Mouse (Mus musculus): Measurements from ENCODE around the gene Snx1. TPM values are rescaled to one million over a fixed set of nuclear protein-coding genes. Genes with fewer than 3 reads are reported as not detected.
A peak's percentile ranks its signal among the peaks of the same experiment; 100 is the strongest.

Gene Snx1
- polyA plus RNA-seq (2015; fragmentation: Nextera tagmentation; extraction: Ambion mirVana): 109 and 116 TPM in 2 replicates

GRCm38 (mm10) chr9:66126456-66127192 is at the start of gene Snx1, which contains the start of gene Ciao2a:
Gene Snx1 (minus strand): TSS chr9:66126587.
Gene Ciao2a (plus strand): TSS chr9:66126611.
- DNase-seq (ENCODE audit: low spot score): peak; percentile 97

- DNase-seq (ENCODE audit: low spot score): no peak
Observed at GRCm38 (mm10) chr9:66174985-66175384, 48.6 kb upstream of the Snx1 start.

DNA sequence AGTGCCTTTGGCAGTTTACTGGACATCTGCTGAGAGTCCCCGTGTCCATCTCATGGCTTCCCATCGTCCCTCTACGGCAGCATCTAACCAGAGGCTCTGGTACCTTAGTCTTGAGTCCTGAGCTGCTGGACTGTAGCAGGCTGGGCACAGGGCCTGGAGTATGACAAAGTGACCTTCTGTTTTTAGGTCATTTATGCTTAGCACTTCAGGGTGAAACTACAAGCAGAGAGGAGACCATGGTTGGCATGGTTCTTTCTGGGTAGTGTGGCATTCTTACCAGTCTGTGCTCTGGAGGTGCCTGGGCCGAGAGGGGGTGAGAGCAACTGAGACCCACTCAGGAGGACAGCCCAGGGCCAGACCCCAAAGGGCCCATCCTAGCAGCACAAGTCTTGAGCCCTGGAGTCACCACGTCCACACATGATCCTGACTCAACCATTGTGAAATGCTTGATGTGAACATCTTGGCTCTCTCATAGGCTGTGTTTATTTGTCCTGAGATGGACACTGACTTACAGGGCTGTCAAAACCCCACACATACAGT is 47.0 kb upstream of the Snx1 start:
- DNase-seq (ENCODE audit: low spot score): no peak

DNA sequence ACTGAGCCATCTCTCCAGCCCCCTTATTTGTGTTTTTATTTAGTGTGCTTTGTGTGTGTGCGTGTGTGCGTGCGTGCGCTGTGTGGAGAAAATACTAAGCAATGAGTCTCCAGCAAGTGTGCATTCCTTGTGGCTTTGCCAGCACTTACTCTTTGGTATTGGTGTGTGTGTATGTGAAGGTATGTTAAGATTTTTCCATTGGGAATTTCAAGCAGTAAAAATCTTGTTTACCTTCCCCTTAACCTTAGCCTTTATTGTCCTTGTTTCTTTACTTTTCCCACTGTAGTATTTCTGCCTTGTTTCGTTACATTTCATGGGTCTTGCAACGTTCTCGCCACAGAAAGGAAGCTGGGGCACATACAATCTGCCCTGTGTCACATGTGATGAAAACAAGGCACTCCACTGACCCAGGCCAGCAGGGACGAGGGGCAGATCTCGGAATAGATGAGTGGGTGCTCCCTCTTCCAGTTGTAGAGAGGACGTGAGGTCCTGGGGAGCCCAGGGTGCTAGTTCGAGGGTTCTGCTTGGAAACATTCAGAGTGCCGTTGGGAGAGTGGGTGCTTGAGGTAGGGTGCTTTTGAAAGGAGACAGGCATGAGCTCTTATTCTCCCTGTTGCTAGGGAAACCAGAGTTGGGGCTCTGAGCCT is 45.0 kb upstream of the Snx1 start:
- no peak for DNase-seq (ENCODE audit: low spot score)

- DNase-seq (ENCODE audit: low spot score): no peak
Observed at GRCm38 (mm10) chr9:66170506-66170905, 44.1 kb upstream of the Snx1 start.

GRCm38 (mm10) chr9:66168233-66168632 is 41.8 kb upstream of the Snx1 start:
- no peak for DNase-seq (ENCODE audit: low spot score)

DNA sequence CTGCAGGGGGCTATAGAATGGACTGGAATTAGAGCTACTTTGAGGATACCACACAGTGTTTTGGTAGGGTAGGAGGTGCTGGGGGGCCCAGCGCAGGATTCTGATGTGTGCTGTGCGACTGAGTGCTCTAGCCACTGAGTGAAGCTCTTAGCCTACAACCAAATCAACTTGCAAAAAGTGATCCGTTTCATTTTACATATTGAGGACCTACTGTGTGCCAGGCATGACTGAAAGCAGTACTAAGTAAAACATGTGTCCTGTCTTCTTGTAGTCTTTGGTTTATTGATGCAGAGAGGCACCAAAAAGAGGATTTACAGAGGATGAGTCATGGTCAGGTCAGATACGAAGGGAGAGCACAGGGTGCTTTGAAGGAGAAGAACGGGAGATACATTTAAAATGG is 40.8 kb upstream of the Snx1 start:
- DNase-seq (ENCODE audit: low spot score): no peak

GRCm38 (mm10) chr9:66162995-66163394 is 36.6 kb upstream of the Snx1 start:
- DNase-seq (ENCODE audit: low spot score): no peak

DNA sequence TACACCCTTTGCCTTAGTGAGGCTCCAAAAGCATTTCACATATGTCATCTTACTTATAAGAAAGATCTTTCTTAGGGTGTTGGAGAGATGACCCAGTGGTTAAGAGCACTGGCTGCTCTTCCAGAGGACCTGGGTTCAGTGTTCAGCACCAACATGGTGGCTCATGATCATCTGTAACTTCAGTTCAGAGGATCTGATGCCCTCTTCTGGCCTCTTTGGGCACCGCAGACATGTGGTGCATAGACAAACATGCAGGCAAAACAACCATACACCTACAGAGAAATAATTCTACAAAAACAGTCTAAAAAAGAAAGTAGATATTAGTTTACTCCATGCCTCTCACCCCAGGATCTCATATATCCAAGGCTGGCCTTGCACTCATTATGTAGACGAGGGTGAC is 33.8 kb upstream of the Snx1 start:
- DNase-seq (ENCODE audit: low spot score): no peak

DNA sequence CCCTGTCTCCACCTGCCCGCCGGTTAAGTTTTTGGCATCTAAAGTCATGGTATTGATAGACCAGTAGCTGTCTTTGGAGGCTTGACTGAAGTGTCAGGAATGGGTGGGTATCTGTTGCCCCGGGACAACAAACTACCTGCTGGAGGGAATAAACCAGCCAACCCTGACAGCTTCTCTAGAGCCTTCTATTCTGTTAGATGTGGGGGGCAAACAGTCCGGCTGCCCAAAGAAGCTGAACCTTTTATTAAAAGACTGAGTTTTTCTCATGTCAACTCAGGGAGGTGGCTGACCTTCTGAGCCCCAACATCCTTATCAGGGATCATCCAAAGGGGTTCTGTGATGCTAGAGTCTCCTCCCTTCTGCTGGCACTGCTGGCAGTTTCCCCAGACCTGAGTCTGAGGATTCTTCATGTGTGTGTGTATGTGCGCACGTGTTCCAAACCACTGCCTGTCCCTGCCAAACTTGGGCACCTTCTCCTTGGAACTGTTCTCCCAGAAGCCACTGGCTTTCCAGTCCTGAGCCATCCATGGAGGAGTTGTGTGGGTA is 32.6 kb upstream of the Snx1 start:
- no peak for DNase-seq (ENCODE audit: low spot score)

DNA sequence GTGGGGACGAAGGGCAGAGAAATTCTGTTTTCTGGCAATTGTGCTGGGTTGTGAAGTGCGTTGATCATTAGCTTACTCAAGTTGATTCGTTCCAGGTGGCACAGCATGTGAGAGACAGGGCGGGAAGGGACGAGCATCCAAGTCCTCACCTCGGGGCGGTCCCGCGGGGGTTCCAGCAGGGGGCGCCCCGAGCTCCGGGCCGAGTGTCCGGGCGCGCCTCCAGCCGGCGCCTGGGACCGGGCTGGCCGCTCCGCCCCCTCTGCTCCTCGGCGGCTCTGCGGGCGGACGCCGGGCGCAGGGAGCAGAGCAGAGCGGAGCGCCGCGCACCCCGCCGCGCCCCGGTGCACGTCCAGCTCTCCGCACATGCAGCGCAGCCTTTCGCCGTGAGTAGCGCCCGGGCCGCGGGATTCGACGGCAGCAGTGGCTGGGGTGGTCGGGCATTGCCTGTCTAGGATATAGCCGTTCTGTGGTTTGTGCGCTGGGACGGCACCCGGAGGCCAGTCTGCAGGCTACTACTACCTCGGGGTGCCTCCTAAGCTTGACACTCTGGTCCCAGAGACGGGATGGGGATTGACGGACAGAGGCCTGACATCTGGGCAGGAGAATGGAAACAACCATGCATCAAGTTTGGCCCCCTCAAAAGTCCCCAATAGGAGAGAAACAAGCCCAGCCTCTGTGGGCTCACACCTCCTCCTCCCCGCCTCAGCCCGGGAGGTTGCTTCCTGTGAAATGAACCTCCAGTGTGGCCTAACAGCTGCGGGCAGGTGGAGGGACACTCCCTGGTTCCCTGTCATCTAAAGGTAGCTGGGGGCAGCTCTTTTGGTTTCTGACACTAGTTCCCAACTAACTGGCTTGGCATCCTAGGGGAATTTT is 31.8 kb upstream of the Snx1 start, which contains the start of gene Dapk2:
Gene Dapk2 (plus strand): TSS at position 266 of the 873 bp plus-strand sequence.
- peak; percentile 51 for DNase-seq (ENCODE audit: low spot score)

GRCm38 (mm10) chr9:66155534-66155933 is 29.1 kb upstream of the Snx1 start:
- DNase-seq (ENCODE audit: low spot score): no peak

- DNase-seq (ENCODE audit: low spot score): no peak
Observed at GRCm38 (mm10) chr9:66154013-66154412, 27.6 kb upstream of the Snx1 start.

DNA sequence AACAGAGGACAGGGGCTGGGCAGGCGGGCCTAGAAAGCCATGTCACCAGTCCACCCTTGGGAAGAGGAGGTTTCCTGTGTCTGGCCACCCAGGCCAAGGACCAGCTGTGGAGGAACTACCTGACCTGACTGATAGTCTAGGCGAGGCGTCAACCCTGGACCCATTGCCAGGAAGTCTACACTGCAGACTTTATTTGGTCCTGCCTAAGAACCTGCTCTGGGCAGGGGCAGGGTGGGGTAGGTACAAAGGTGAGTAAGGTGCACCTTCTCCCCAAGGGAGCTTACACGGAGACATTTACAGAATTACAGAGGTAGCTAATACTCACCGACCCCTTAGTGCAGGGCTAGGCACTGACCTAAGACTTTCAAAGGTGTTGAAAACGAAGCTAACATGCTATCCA is 27.2 kb upstream of the Snx1 start:
- no peak for DNase-seq (ENCODE audit: low spot score)

DNA sequence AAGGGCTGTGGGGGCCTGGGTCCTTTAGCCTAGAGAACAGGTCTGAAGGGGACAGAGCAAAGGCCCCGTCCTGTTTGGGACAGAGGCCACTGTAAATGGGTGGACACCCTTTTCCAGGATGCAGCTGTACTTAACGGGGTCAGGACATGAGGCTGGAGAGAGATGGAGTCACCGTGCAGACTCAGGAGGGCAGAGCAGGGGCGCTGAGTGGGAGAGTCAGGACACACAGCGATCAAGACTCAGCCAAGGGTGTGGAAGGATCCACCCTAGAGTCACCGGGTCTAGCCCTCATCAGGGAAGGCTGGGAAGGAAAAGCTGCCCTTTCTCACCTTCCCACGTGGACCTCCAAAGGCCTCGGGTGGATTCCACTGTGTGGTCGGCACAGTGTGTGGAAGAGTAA is 25.6 kb upstream of the Snx1 start:
- DNase-seq (ENCODE audit: low spot score): no peak

- DNase-seq (ENCODE audit: low spot score): no peak
Observed at GRCm38 (mm10) chr9:66146141-66146540, 19.8 kb upstream of the Snx1 start.

- DNase-seq (ENCODE audit: low spot score): peak; percentile 81
Observed at GRCm38 (mm10) chr9:66144248-66144647, 17.9 kb upstream of the Snx1 start.

DNA sequence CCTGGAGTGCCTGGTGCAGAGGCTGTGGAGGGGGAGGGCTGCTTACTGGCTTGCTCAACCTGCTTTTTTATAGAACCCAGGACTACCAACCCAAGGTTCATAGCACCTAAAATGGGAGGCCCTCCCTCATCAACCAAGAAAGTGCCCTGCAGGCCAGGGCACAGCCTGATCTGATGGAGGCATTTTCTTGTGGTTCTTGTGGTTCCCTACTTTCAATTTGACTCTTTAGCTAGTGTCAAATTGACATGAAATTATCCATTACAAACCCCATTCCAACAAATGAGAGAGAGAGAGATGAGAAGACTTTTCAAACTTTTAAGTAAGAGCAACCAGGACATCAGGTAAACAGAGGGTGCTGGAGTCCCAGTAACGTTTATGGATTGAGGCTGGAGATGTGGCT is 15.9 kb upstream of the Snx1 start:
- DNase-seq (ENCODE audit: low spot score): no peak

GRCm38 (mm10) chr9:66138193-66138592 is 11.8 kb upstream of the Snx1 start:
- no peak for DNase-seq (ENCODE audit: low spot score)

DNA sequence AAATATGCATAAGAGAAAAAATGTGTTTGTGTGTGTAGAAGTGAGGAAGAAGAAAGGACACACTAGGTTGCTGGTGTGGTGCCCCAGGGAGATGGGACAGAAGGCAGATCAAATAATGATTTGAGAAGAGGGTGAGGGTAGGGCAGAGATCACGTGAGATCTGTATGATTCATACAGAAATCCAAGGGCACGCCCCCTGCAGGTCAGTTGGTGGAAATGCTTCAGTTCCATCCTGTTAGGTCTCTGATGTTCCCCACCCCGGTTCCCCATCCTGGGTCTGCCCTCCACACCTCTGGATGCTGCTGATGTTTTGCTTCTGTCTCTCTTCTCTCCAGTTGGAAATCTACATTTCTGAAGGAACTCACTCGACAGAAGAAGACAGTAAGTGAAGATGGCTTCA is 9.6 kb upstream of the Snx1 start:
- DNase-seq (ENCODE audit: low spot score): peak; percentile 50

- DNase-seq (ENCODE audit: low spot score): no peak
Observed at GRCm38 (mm10) chr9:66131466-66131865, 5.1 kb upstream of the Snx1 start.

Data from thymus, postnatal 0 days (tissue).